Comparison of ENCODE assay signal across 19 mouse cellular contexts in the genomic region with DNA sequence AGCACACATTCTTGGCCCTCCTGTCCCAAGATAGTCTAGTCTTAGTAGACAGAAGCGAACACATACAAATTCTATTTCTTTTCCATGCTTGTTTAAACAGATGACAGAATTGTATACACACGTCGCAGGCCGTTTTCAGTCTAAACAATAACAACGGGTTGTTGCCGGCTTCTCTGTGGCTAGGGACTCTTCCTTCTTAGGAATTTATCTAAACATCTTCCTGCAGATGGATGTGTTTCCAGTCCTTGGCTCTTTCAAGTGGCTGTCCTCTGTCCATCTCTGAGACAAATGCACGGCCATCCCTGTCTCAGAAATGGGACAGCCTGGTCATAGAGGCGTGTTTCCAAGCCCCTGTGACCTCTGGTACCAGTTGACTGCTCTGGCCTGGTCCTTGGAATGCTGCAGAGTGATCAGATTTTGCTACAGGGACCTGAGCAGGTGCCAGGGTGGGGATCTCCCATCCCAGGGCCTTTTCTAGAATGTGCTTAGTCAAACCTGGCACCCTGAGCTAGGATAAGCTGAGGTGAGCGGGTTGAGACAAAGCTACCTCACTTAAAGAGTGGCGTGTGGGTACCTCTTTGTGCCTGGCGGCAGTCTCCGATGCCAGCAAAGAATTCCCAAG. TPM values are rescaled to one million over a fixed set of nuclear protein-coding genes. Genes with fewer than 3 reads are reported as not detected.
DNase-seq lines count a peak whose midpoint lies in the region; ATAC-seq lines count a peak whose summit lies in the region.
"Had no signal": no experiment of that assay in that cellular context is flagged by ENCODE, and none has a peak within 500 bp of the region (broad histone marks: within the 10 kb centered on the region; RNA-seq: fewer than 3 reads in every experiment).

No protein-coding gene starts in this region.

- 0 out of 2 replicates have a peak, but pooled peaks cover 10% of the 10 kb centered on the region for H3K36me3 ChIP-seq in liver, embryonic 13.5 days
- H3K36me3 ChIP-seq in liver, embryonic 11.5 days (ENCODE audit: control insufficient read depth, insufficient read depth, low read length), result no peaks in the 10 kb centered on the region
- H3K36me3 ChIP-seq: heart, embryonic 13.5 days; hindbrain, embryonic 15.5 days; midbrain, embryonic 15.5 days had no signal

- H3K4me3 ChIP-seq in liver, embryonic 13.5 days (replicated peaks), result no peak overlapping the region
- no peak overlapping the region for H3K4me3 ChIP-seq in liver, embryonic 11.5 days (ENCODE audit: low read depth, low read length)
- H3K4me3 ChIP-seq: embryonic facial prominence, embryonic 13.5 days; heart, embryonic 13.5 days; hindbrain, embryonic 15.5 days; midbrain, embryonic 15.5 days; myocyte had no signal

- H3K27ac ChIP-seq in liver, embryonic 13.5 days, result 0 out of 2 replicates have a peak overlapping the region, but pooled peaks have one; percentile 26
- H3K27ac ChIP-seq in liver, embryonic 11.5 days (ENCODE audit: low read depth, low read length), result no peak overlapping the region
- H3K27ac ChIP-seq: embryonic facial prominence, embryonic 13.5 days; heart, embryonic 13.5 days; hindbrain, embryonic 15.5 days; midbrain, embryonic 15.5 days had no signal

- H3K4me2 ChIP-seq in liver, embryonic 13.5 days, result no peak overlapping the region
- no peak overlapping the region for H3K4me2 ChIP-seq in liver, embryonic 11.5 days
- H3K4me2 ChIP-seq: embryonic facial prominence, embryonic 13.5 days; heart, embryonic 13.5 days; hindbrain, embryonic 15.5 days; midbrain, embryonic 15.5 days had no signal

- no peak for ATAC-seq in liver, embryonic 13.5 days (ENCODE audit: low read depth)
- ATAC-seq in liver, embryonic 11.5 days (replicated peaks; ENCODE audit: low FRiP score), result no peak
- ATAC-seq: forebrain, embryonic 14.5 days; midbrain, embryonic 15.5 days had no signal

- H3K4me1 ChIP-seq in liver, embryonic 13.5 days (replicated peaks), result peaks cover 59% of the 10 kb centered on the region
- peaks cover 17% of the 10 kb centered on the region for H3K4me1 ChIP-seq in liver, embryonic 11.5 days (replicated peaks; ENCODE audit: control insufficient read depth, insufficient read depth, low read length)

- no peaks in the 10 kb centered on the region for H3K9me3 ChIP-seq in liver, embryonic 13.5 days (replicated peaks)
- no peaks in the 10 kb centered on the region for H3K9me3 ChIP-seq in liver, embryonic 11.5 days (ENCODE audit: control insufficient read depth, low read length)
- H3K9me3 ChIP-seq: embryonic facial prominence, embryonic 13.5 days; heart, embryonic 13.5 days; hindbrain, embryonic 15.5 days; midbrain, embryonic 15.5 days had no signal

- H3K27me3 ChIP-seq in liver, embryonic 13.5 days, result no peaks in the 10 kb centered on the region
- H3K27me3 ChIP-seq in liver, embryonic 11.5 days (replicated peaks; ENCODE audit: control insufficient read depth, insufficient read depth, low read length), result no peaks in the 10 kb centered on the region
- H3K27me3 ChIP-seq: embryonic facial prominence, embryonic 13.5 days; heart, embryonic 13.5 days; hindbrain, embryonic 15.5 days; midbrain, embryonic 15.5 days had no signal

- no peak overlapping the region for H3K9ac ChIP-seq in liver, embryonic 13.5 days
- H3K9ac ChIP-seq in liver, embryonic 11.5 days (ENCODE audit: low read depth, low read length), result no peak overlapping the region
- H3K9ac ChIP-seq: embryonic facial prominence, embryonic 13.5 days; heart, embryonic 13.5 days; hindbrain, embryonic 15.5 days; midbrain, embryonic 15.5 days had no signal

- no peak for DNase-seq in liver, embryonic 13.5 days
- DNase-seq in liver, embryonic 11.5 days (ENCODE audit: low spot score), result no peak
- peak; percentile 84 for DNase-seq in kidney, adult 9 months
- peak; percentile 57 for DNase-seq in kidney, postnatal 14 days
- DNase-seq in lung, postnatal 36 days, result peak; percentile 66
- no peak for DNase-seq in embryo, embryonic 10 days (ENCODE audit: low spot score)
- no peak for DNase-seq in adrenal gland, postnatal 36 days
- DNase-seq: adrenal gland, adult 8-10 months; cerebellum, adult 9-10 months; gastrocnemius, postnatal 10 days; heart, adult 11 months; right cerebral cortex, postnatal 14 days; thymus, postnatal 25 days had no signal

- WGBS in liver, embryonic 13.5 days (ENCODE audit: insufficient replicate concordance), result 88% methylated on average over 12 of the region's 12 CpGs
- WGBS in liver, embryonic 11.5 days, result 87% methylated on average over 12 of the region's 12 CpGs

RNA-seq across cellular contexts. Expression of gene Cmip, which starts 52.9 kb away (rescaled TPM):
- 5.8 and 6.7 TPM in 2 replicates for polyA plus RNA-seq in liver, embryonic 13.5 days (2015; fragmentation: Nextera tagmentation; extraction: Ambion mirVana)
- 14.3 and 17.1 TPM in 2 replicates for polyA plus RNA-seq in liver, embryonic 11.5 days (2014; fragmentation: Nextera tagmentation; extraction: Ambion mirVana)
- total RNA-seq in adrenal gland, postnatal 36 days (2021), result 100 to 1,000 TPM; 122 to 129 TPM

Comparison
In these comparisons a context has a peak if more than half of its experiments do, and no peak if none do; other contexts are left out.
1. DNase-seq: peak in kidney, adult 9 months (single experiment), kidney, postnatal 14 days (single experiment) and lung, postnatal 36 days (single experiment); none in liver, embryonic 13.5 days (single experiment), liver, embryonic 11.5 days (single experiment), embryo, embryonic 10 days (single experiment) and adrenal gland, postnatal 36 days (0 of 2).